Mouse (Mus musculus): ENCODE measurements around the gene Gm49405. TPM values are rescaled to one million over a fixed set of nuclear protein-coding genes. Genes with fewer than 3 reads are reported as not detected.
"Not testable (repeated sequence)": the region's sequence is repeated elsewhere in the genome, so short reads cannot be mapped to it uniquely, and the experiment has no call there.

Gene Gm49405
- total RNA-seq, 4 experiments from 2014 or later = 0.61 to 1.7 (median 1.3) TPM

DNA sequence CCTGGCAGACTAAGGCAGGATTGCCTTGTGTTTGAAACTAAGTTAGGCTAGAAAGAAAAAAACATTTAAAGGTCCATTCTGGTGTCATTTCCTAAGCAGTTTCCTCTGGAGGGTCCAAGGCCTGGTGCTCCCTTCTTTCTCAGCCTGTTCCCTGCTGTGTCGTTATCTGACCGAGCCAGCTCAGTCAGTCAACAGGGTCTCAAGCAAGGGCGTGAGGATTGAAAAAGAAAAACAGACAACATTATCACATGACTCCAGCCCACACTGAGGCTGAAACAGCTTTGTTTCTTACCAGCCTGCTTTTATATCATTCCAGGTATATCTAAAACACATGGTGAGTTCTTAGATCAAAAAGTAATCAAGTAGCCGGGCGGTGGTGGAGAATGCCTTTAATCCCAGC, 15.2 kb downstream of the Gm49405 start:
- DNase-seq = no peak

DNA sequence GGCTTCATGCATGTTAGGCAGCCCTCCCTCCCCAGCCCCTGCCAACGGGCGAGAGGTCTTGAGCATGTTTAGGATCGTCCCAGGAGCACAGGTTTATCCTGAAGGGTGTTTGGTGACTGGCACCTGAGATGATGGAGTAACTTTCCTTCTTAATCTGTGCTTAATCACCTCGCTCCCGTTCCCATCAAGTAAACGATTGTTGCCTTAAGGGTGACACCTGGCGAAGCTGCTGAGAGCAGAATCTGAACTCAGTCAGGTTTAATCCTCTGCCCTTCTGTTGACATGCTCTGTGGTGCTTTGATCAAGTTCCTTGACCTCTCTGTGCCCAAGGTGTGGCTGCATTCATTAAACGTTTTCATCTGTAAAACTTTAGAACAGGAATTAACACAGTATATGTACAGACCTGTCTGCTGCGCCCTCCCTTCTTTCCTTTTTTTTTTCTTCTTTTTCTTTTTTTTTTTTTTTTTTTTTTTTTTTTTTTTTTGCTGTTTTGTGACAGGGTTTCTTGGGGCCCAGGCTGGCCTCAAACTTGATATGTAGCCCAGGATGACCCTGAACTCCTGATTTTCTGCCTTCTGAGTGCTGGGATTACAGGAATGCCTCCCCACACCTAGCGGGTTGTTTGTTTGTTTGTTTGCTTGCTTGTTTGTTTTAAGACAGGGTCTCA, 17.6 kb downstream of the Gm49405 start:
- no peak for DNase-seq

DNA sequence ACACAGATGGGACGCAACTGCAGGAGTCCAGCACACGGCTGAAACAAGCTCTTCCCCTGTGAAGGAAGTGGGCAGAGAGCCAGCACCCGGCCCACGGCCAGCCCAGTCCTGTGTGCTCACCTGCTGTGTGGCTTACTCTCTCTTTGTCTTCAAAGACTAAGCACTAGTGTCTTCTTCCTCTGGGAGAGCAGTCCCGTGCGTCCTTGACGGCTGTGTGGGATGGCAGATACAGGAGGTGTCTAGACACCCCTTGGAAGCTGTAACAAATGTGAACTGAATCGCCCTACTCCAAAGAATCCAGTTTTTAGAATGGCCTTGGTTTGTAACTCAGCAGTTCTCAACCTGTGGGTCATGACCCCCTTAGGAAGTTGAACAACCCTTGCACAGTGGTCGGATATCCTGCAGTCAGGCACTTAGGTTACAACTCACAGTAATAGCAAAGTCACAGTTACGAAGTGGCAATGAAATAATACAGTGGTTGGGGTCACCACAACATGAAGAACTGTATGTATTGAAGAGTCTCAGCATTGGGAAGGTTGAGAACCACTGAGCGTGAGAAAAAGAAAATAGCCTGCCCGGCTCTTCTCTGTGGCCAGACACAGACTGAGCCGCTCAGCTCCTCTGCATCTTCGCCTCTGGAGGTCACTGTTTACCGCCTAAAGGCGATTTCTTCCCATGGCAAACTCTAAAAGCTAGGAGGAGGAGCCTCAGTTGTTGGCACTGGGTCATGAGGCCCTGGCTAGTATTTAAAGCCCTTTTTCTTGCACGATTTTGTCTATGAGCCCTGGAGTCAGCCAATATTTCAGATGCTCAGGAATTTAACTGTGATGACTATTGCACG, 18.5 kb downstream of the Gm49405 start:
- peak; percentile 82 for DNase-seq

DNA sequence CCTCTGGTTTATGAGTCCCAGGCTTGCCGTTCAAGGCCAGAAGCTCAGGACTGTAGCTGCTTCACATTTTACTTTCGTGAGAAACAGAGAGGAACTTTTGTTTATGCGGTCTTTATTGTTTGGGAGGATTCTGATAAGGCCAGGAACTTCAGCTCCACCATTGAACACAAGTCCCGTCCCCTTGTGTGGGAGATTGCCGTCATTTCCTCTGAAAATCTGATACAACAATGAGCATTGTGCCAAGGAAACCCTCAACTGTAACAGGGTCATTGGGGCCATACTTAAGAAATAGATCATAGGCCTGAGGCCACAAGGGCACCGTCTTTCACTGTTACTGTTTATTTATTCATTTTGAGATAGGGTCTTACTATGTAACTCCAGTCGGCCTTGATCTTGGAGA, 22.8 kb downstream of the Gm49405 start:
- no peak for DNase-seq

DNA sequence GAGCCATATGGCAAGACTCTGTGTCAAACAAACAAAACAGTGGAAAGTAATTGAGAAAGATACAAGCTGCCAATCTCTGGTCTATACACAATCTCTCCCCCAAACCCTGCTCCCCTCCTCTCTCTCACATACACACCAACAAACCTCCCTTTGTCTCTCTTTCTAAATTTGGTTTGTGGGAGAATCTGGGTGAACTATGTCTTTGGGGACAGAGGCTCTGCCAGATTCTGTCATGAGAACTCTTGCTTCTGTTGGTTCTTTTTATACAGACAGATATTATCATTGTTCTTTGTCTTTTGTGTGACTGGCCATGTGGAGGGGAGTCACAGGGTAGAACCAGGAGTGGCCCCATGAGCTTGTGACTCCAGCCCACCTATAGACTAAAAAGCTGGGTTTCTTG, 27.1 kb downstream of the Gm49405 start:
- DNase-seq = no peak

DNA sequence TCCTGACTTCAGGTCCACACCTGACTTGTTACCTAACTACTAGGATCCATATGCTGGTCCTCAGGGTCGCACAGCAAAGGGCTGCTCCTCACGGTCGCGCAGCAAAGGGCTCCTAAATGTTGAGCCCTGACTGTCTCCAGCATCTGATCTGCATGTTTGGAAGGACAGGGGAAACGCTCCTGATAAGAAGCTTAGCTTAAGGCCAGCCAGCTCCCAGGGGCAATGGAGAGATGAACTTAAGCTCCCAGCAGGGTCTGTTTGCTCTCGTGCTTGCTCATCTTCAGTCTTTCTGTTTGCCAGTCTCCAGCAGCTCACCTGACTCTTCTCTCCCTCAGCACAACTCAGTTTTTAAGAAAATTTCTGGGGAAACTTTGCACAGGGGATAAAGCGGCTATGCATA, 32.2 kb downstream of the Gm49405 start:
- DNase-seq = no peak

DNA sequence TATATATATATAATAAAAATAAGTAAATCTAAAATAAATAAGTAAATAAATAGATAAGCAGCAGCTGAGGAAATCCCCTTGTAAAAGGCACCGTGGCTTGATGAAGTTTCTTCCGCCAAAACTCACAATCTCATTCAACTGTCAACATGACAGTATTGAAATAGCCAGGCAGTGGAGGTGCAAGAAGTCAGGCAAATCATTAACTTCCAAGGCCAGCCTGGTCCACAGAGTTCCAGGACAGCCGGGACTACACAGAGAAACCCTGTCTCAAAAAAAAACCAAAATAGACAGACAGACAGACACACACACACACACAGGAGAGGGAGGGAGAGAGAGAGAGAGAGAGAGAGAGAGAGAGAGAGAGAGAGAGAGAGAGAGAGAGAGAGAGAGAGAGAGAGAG, 32.9 kb downstream of the Gm49405 start:
- DNase-seq = no peak

DNA sequence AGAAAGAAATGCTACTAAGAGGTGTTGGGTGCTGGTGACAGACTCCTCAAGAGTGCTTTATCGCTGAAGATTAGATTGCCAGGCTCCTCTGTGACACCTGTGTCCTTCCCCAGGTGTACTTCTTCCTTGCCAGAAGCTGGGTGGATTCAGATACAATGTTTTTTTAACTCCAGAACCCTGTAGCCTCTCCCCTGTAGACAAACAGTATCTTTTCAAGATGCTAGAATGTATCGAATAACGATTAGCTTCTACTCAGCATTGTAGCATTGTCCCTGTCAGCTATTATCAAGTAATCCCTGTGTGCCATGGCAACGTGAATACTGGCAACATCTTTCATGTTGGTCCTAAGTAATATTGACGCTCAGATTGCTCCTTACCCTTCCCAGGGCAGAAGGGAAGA, 33.3 kb downstream of the Gm49405 start:
- no peak for DNase-seq

DNA sequence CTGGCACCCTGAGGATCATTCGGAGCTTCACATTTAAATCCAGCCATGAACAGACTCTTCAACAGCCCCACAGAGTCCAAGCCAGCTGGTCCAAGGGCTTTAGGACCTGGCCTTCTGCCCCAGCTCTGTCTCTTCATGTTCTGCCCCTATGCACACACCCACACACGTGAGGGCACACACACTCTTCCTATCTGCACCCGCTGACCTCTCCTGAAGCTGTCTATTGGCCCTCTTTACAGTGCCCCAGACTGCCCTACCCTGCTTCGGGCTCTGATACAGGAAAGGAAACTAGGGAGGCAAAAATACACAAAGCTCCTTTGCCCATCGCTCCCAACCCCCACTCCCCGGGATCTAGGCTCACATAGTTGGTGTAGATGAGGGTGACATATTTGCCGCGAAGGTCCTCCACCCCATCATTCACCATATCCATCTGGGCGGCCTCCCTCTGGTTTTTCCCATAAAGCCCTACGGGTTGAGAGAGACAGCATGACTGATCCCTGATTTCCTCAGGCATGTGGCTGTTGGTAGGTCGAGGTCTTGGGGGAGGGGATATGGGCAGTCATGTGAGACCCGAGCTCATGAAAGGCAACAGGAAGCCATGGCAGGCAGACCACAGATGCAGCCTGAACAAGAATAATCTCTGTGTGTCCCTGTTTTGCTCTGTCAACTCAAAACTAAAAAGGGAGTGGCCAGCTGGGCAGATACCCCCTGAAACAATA, 36.1 kb downstream of the Gm49405 start:
- DNase-seq = no peak

DNA sequence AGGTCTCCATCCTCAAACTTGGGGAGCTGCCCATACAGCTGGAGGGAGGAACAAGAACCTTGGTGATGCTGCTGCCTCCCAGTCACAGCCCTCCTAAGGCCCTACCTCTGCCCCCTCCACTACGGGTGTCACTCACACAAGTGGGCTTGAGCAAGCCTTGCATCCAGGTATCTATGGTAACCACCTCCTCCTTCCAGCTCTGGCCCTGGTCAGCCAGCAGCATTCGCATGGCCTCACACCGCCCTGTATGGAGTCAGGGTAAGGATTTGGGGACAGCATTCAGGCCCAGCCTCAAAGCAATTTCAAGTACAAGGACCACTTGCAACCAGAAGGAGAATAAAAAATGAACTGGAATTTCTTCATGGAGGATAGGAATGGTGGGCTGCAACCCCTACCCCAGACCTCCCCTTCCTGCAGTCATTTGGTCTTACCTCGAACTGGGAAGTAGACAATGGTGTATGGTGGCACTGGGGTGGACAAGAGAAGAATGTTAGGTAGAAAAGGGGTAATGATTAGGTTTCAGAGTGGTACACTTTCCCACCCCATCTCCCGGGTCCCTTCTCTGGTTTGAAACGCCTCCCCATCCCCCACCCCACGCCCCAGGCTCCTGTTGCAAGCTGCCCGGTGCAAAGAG, 36.8 kb downstream of the Gm49405 start:
- DNase-seq = not testable (repeated sequence)

DNA sequence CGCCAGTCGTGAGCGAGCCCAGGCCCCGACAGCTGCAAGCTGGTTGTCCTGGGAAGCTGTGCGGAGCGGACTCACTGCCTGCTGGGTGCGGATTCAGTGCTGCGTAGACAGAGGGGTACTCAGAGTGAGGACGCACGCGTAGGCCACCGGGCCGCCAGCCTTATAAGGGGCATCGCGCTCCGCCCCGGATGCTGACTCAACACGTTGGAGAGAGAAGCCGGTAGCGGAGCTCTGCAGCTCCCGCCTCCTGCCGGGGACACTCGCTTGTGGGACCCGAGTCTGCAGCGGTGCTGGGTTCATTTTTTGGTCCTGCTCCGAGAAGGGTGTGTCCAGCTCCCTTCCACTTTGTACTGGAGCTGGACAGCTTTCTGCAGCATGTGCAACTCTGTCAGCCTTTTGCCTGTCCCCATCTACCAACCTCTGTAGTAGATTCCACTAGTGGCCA, 37.4 kb downstream of the Gm49405 start, which contains the start of gene Gstp1:
Gene Gstp1 (minus strand): TSS at position 198 of the 445 bp plus-strand sequence.
- peak; percentile 86 for DNase-seq

DNA sequence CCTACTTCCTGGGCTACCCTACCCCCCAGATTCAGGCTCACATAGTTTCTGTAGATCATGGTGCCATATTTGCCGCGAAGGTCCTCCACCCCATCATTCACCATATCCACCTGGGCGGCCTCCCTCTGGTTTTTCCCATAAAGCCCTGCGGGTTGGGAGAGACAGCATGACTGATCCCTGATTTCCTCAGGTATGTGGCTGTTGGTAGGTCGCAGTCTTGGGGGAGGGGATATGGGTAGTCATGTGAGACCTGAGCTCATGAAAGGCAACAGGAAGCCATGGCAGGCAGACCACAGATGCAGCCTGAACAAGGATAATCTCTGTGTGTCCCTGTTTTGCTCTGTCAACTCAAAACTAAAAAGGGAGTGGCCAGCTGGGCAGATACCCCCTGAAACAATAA, 40.5 kb downstream of the Gm49405 start:
- DNase-seq = not testable (repeated sequence)

DNA sequence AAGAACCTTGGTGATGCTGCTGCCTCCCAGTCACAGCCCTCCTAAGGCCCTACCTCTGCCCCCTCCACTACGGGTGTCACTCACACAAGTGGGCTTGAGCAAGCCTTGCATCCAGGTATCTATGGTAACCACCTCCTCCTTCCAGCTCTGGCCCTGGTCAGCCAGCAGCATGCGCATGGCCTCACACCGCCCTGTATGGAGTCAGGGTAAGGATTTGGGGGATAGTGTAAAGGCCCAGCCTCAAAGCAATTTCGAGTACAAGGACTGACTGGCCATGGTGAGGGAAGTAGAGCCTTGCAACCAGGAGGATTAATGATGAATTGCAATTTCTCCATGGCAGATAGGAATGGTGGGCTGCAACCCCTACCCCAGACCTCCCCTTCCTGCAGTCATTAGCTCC, 41.1 kb downstream of the Gm49405 start:
- DNase-seq = not testable (repeated sequence)

DNA sequence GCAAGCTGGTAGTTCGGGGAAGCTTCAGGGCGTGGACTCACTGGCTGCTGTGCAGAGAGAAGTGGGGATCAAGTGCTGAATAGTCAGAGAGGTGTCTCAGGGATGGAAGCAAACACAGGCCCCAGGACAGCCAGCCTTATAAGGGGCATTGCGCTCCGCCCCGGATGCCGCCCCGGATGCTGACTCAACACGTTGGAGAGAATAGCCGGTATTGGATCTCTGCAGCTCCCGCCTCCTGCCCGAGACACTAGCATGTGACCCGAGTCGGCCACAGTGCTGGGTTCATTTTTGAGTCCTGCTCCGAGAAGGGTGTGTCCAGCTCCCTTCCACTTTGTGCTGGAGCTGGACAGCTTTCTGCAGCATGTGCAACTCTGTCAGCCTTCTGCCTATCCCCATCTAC, 41.7 kb downstream of the Gm49405 start:
- no peak for DNase-seq

DNA sequence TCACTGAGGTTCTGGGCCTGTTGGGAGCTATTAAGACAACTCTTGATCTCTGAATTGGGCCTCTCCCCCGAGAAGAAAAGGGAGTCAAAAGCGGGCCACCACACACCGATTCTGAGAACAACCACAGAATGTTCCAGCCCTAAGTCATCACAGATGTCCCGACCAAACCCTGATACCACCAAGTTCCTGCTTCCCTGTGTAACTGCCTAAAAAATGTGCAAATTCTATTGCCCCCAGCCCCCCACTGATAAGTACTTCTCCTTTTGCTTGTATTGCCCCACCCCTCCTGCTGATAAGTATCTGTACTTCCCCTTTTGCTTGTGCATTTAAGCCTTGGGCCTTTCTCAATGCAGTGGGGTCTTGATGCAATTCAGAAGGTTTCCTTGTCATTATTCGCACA, 43.7 kb downstream of the Gm49405 start:
- DNase-seq = not testable (repeated sequence)

DNA sequence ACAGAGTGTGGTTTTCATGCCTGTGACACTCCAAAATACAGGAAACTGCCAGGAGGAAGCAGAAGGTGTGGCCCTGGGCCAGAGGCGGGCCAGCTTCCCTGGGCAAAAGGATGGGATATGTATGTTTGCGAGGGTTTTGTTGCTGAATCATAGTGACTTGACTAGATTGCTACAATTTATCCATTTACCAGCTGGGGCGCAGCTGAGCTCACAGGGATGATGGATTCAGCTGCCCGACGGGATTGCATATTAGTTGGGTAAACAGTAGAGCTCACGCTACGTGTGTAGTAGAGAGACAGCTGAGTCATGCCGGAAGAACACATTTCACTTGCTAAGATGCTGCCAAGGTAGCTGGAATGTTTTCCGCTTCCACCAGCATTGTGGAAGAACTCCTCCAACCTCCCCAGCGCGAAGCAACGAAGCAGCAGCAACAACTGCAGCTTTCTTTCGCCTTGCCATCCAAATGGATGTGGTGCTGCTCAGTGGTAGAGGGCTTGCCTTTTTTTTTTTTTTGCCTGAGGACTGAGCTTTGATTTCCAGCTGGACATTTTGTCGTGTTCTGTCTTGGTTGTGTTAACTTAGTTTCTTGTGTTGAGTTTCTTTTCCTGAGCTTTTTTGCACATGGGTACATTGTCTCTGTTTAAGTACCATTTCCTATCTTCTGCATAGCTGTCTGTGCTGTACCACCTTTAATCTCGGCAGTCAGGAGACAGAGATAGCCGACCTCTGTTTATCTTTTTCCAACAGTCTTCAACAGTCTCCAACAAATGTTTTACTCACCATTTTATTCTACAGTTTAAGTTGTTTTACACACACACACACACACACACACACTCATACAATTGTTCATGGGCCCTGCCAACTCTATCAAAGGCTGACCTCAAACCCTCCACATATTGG, 45.8 kb downstream of the Gm49405 start, which contains the start of gene Gstp2:
Gene Gstp2 (minus strand): TSS at position 58 of the 900 bp plus-strand sequence.
- peak; percentile 80 for DNase-seq

DNA sequence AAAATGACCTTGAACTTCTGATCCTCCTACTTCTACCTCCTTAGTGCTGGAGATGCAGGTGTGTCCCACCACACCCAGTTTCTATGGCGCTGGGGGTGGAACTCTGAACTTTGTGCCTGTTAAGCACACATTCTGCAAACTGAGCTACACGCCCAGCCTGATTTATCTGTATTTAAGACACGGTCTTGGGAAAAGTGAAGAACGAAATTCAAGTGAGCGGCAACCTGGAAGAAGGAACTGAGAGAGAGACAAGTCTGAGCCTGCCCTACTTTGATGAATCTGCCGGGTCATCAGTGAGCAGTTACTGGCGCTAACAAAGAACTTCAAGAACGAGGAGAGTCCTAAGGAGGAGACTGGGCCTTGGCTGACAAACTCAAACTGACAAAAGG, 46.4 kb downstream of the Gm49405 start:
- DNase-seq = no peak

DNA sequence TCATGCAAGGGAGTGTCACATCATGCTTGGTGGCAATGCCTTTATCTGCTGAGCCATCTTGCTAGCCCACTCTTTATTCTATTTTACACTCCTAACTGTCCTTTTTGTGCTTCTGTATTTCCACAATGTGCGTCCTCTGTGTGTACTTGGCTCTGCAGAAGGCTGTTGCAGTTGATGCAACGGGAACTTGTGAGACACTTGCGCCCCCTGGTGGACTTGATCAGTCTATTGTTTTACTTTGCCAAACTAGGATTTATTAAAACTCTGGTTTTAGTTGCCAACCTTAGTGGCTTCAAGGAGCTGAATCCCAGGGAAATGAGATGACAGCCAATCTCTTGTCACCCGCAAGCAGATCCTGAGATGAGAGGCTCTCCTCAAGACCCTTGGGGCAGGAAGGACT, 47.4 kb downstream of the Gm49405 start:
- DNase-seq = peak; percentile 65

DNA sequence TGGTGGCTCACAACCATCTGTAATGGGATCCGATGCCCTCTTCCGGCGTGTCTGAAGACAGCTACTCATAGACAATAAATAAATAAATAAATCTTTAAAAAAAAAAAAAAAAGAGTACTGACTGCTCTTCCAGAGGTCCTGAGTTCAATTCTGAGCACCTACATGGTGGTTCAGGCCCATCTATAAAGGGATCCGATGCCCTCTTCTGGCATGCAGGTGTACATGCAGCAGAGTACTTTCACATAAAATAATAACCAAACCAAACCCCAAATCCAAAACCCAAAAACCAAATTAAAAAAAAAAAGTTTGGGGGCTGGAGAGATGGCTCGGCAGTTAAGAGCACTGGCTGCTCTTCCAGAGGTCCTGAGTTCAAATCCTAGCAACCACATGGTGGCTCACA, 48.6 kb downstream of the Gm49405 start:
- DNase-seq = not testable (repeated sequence)

DNA sequence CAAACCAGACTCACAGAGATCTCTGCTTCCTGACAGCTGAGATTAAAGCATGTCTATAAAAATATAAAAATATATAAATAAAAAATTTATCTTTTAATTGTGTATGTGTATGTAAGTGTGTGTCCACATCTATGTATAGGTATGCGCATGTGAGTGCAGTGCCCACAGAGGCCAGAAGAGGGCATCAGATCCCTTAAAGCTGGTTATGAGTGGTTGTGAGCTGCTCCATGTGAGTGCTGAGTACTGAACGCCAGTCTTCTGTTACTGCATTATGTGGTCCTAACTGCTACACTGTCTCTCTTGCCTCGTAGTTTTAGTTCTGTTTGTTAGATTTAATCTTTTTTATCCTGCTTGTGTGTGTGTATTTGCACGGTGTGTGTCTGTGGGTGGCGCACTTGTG, 50.6 kb downstream of the Gm49405 start:
- no peak for DNase-seq

DNA sequence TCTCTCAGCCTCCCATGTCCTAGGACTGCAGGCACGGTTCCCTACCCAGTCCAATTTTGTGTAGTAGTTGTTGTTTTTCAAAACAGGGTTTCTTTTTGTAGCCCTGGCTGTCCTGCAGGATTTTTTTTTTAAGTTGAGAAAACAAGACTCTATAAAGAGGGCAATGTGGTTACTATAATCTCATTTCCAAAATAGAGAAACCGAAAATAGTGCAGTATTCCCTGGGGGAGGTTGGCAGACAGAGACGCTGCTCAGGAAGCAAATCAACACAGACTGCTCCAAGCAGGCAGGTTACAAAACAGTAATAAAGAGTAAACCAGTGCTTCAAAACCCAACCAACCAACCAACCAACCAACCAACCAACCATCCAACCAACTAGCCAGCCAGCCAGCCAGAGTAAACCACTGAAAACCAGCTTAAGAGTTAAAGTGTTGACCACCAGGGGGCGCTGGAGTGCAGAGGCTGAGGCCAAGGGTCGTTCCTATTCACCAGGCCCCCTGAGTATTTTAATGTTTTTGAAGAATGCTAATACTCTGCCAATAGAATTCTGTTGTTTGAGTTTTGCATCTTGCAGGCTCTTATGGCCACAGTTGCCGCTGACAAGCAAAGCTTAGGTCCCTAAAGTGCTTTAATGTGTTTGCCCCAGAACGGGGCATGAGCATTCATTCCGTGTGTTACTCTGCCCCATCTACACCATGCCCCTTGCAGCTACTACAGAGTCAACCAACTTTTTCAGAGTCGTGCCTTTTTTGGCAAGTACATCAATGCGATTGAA, 51.5 kb downstream of the Gm49405 start:
- no peak for DNase-seq
